Mouse (Mus musculus): Measurements from ENCODE around the gene Med9.

Gene Med9

GRCm38 (mm10) chr11:60001231-60001980, 53.4 kb downstream of the Med9 start:
- no peak for DNase-seq (ENCODE audit: low spot score)

GRCm38 (mm10) chr11:60003811-60004210, 55.8 kb downstream of the Med9 start:
- no peak for DNase-seq (ENCODE audit: low spot score)

- no peak for DNase-seq (ENCODE audit: low spot score)
Measured at GRCm38 (mm10) chr11:60004716-60005115, 56.7 kb downstream of the Med9 start.

- no peak for DNase-seq (ENCODE audit: low spot score)
Measured at GRCm38 (mm10) chr11:60005866-60006265, 57.9 kb downstream of the Med9 start.

GRCm38 (mm10) chr11:60009451-60009850, 61.4 kb downstream of the Med9 start:
- no peak for DNase-seq (ENCODE audit: low spot score)

GRCm38 (mm10) chr11:60011516-60011915, 63.5 kb downstream of the Med9 start:
- DNase-seq (ENCODE audit: low spot score): no peak

Data from urinary bladder, postnatal 14 days (tissue).